Mouse (Mus musculus): ENCODE data around the gene Hist1h2ah.

GRCm38 (mm10) chr13:22036986-22037385, 1.6 kb upstream of the Hist1h2ah start:
- TF ChIP-seq CTCF (IDR thresholded peaks at IDR 0.05; ENCODE audit: low read depth, low read length) (no peak), POLR2A (IDR thresholded peaks at IDR 0.05; ENCODE audit: extremely low read depth, insufficient read depth, low read length) (no peak)
